Mouse (Mus musculus) olfactory bulb, adult 2 months (tissue): ENCODE data around the gene Lmod1.

Experiments used
- CTCF ChIP-seq: fragments of 200-500 bp; IDR thresholded peaks from 2 replicates; pipeline ENCODE4 v1.5.1; 2012; ENCODE audit warnings: low read depth, mild to moderate bottlenecking, low read length, moderate library complexity; ENCODE audit not compliant: insufficient read depth
- POLR2A ChIP-seq: fragments of 200-500 bp; IDR thresholded peaks from 2 replicates; pipeline ENCODE4 v1.6.1; 2012; ENCODE audit warnings: mild to moderate bottlenecking, low read depth, low read length, moderate library complexity; ENCODE audit not compliant: insufficient read depth

DNA sequence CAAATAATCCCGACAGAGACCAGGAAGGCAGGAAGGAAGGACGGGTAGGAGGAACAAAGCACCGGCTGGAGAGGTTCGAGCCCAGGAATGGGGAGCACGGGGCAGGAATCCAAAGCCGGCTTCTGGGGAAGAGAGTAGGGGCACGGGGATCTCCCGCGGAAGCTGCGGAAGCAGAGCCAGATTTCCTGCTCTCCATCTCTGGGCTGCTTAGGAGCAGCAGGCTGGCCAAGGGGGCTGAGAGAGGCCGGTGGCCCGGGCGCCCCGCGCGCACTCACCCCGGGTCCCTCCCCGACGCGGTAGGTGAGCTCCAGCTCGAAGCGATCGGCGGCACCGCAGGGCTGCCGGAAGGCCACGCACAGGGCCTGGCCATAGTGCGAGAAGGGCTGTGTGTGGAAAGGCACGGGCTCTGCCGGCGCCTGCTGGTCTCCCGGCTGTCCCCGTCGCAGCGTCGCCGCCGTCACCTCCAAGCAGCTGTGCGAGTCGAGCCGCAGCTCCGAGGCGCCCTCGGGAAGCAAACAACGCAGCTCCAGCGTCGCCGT is 41.3 kb upstream of the Lmod1 start:
- TF ChIP-seq CTCF (no peak), POLR2A (no peak)
